Mouse (Mus musculus) hematopoietic stem cell, adult 5-6 weeks (primary cell): ENCODE measurements around the gene Tescl. TPM values are rescaled to one million over a fixed set of nuclear protein-coding genes. Genes with fewer than 3 reads are reported as not detected.

Source experiments
- ATAC-seq, 2 experiments: fragments of 125-278 bp in 1 of 2; replicated peaks in 1 of 2; 2 replicates each; pipeline ENCODE4 v1.8.0; 2016 to 2017; ENCODE audit warnings: inconsistent platforms in 2 of 2, mild to moderate bottlenecking in 2 of 2, moderate number of reproducible peaks in 2 of 2, low read depth in 1 of 2, moderate TSS enrichment in 1 of 2; ENCODE audit not compliant: low FRiP score in 2 of 2, poor library complexity in 2 of 2, severe bottlenecking in 2 of 2, insufficient read depth in 1 of 2, low TSS enrichment in 1 of 2
- total RNA-seq: library from RNA; stranded (forward); fragments of 172-1452, 232-1000 nt; gene quantifications from 2 replicates; pipeline ENCODE4 v1.2.3, GENCODE M21; 2017

The Tescl gene
- total RNA-seq, 1 experiment from 2014 or later = not detected

DNA sequence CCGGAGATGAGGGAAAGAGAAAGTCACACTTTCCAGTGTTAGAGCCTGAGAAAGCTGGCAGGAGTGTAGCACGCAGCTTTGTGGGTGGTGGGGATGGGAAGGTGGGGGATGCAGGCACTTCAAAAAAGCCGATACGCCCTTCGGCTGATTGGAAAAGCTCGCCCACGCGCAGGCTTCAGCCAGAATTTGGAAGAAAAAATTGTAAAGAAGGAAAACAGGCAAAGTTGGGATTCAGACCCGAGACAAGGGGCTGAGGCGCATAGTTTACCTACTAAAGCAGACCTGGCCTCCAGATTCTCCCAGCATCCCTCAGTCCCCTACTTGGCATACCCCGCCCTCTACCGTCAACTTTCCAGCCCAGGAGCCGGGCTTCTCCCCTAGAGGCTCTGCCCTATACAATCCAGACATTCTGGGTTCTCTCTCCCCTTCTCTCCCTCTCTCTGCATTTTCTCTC lies 8.0 kb downstream of the Tescl start:
- no peak for ATAC-seq

DNA sequence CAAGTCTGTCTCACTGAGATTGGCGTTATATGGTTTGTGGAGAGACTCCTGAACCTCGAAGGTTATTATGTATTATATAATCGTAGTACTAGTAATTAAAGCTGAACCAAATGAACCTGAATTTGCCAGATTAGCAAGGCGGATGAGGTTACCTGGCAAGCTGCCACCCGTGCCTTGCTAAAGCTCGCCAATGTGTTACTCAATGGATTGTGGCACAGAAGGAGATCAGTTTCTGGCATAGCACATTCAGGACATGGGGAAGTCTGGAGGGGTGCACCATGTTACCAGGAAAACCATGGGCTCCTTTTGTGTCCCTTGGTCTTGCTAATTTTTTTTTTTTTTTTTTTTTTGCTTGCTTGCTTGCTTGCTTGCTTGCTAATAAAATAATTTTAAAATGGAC lies 8.5 kb downstream of the Tescl start:
- ATAC-seq = no peak

- ATAC-seq = peak in 1 of 2 experiments; percentile 57; a peak in 1 of 4 replicates
Measured at GRCm38 (mm10) chr7:24322593-24322992, 11.1 kb downstream of the Tescl start.

GRCm38 (mm10) chr7:24318942-24319341 lies 14.8 kb downstream of the Tescl start:
- no peak for ATAC-seq

GRCm38 (mm10) chr7:24316567-24317092 lies 17.1 kb downstream of the Tescl start, which contains the start of gene Zfp94:
Gene Zfp94, minus strand, starts transcription at chr7:24316666.
- ATAC-seq = peak; percentile 91 to 94

- peak; percentile 55 to 56; a peak in 3 of 4 replicates for ATAC-seq
Measured at GRCm38 (mm10) chr7:24315726-24316566, 17.8 kb downstream of the Tescl start.

DNA sequence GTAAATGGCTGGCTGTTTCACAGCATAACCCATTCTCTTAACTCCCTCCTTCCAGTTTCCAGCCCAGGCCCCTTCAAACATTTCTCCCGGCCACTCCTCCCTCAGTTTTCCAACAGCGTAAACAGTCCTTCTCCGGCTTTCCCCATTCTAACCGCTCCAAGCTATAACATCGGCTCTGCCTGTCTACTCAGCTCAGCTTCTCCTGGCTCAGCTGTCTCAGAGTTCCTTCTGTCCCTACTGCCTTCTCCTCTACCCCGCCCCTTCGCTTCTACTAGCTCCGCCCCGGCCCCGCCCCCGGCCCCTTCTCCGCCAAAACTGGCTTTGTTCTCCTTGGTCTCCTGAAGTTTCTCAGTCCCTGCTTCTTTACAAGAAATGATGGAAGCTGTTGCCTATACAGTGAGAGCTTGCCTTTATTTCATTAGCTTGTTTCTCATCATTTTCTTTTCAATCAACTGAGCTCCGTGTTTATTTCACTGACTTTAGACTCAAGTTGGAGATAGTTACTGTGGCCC lies 32.9 kb downstream of the Tescl start, which contains the start of gene Zfp61:
Zfp61 (minus strand) TSS at position 462 of the 512 bp plus-strand sequence.
- ATAC-seq = peak; percentile 60 to 77

DNA sequence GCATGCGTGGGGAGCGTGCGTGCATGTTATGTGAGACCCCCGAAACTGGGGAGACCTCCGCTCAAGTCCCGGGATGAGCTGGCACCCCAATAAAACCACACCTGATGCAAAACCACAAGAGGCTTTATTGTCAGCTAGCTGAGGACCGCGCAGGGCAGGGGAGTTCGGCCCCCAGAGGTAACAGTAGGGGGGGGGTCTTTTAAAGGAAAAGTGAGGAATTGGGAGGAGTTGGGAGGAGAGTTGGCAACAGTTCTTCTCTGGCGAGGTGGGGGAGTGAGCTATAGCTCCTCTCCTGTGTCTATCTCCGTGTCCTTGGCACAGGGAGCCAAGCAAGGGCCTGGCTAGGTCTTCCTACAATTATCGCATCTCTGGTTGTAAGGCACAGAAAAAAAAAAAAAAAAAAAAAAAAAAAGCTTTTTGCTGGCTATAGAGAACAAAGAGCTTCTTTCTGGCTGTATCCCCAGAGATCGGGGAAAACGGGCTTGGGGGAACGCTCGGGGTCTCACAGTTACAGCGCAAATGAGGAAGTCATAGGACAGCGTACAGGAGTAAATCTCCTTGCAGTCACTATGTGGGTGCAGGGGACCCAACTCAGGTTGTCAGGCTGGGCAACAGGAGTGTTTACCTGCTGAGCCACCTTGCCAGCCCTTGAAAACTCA lies 33.8 kb downstream of the Tescl start:
- ATAC-seq = peak; percentile 18 to 33; a peak in 1 of 4 replicates

DNA sequence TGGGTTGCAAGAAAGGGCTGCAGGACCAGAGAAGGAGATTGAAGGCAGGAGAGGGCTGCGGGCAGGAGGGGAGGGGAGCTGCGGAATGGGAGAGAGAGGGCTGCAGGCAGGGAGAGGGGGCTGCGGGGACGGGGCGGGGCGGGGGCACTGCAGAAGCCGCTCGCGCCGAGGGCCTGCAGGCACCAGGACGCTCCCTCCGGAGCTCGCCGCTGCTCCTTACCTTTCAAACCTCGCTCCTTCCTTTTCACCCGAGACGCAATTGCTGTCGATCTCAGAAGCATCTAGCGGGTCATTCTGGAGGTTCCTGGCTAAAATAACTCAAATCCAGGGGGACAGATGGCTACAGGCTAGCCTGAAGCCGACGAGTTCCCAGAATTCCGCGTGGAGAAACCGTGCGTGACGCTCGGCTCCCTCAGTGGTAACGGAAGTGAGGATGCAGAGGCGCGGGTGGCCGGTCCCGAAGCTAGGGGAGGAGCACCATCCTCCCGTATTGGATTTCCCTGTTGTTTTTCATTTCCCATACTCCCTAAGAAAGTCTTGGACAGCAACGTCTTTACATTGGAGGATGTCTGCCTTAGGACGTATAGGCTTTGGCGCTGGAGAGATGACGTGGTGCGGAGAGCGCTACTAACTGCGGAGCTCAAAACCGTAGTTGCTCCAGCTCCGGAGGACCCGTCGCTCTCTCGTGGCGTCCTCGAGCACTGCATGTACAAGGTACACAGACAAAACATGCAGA lies 34.6 kb downstream of the Tescl start:
- peak; percentile 91 to 94 for ATAC-seq

GRCm38 (mm10) chr7:24298635-24298972 lies 35.1 kb downstream of the Tescl start:
- no peak for ATAC-seq

- ATAC-seq = no peak
Measured at GRCm38 (mm10) chr7:24297361-24298095, 36.2 kb downstream of the Tescl start.

DNA sequence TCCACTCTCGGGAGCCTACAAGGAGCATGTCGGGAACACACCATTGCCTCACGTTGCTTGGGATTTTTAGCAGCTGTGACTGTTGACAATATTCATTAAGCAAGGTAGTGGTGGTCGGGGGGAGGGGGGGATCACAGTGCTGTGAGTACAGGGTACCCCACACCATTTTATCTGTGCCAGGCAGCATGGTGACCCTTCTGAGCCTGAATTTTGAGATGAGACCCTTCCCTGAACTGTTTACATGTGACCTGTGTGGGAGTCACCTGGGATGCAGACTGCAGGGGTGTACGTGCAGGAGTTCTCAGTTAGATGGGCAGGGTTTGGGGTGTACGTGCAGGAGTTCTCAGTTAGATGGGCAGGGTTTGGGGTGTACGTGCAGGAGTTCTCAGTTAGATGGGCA lies 37.4 kb downstream of the Tescl start:
- no peak for ATAC-seq

- ATAC-seq = no peak
Measured at GRCm38 (mm10) chr7:24295376-24295775, 38.4 kb downstream of the Tescl start.

GRCm38 (mm10) chr7:24294763-24295162 lies 39.0 kb downstream of the Tescl start:
- no peak for ATAC-seq

DNA sequence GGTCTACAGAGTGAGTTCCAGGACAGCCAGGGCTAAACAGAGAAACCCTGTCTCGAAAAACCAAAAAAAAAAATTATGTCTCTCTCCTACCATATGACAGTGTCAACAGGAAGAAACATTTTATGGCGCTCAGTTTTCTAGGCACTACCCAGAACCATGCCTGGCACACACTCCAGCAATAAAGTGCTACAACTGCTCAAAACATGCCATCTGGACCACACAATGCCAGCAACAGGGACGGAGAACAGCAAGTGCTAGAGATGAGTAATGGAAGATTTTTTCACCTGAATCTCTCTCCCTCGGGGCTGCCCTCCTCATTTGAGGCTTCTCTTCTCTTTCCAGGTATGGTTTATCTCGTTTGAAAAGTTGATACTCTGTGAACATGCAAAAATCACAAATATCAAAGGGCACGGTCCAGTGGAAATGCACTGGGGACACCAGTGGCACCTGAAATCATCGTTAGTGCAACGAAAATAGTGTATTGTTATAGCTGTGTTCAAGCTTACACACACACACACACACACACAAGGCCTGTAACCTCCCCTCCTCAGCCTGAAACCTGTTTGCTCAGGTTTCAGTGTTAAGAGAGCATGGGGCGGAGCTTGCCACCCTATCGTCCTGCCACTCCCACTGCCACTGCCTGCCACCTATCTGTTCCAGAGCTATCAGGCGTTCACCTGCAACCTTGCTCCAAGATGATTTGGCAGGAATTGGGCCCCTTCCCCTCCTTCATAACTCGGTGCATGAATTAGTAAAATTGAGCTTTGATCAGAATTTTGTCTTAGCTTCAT lies 40.5 kb downstream of the Tescl start:
- ATAC-seq = no peak

DNA sequence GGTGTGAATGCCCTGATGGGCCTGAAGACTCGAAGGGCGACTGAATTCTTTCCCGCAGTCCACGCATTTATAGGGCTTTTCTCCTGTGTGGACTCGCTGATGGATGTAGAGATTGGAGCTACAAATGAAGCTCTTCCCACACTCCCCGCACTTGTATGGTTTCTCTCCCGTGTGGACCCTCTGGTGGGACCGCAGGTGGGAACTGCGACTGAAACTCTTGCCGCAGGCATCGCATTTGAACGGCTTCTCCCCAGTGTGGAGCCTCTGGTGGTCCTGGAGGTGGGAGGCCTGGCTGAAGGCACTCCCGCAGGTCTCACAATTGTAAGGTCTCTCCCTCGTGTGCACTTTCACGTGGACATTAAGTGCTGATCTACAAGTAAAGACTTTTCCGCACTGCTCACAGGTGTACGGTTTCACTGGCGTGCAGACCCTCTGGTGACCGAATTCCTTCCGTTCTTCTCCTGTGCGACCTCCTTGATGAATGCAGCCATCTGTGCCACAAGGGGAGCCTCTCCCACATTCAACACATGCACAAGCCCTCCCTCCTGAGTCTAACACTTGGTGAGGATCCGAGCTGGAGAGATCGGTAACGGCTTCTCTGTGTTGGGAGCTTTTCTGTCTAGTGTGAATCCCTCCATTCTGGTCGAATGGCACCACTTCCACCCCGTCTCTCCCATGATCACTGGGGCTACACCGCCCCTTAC lies 42.2 kb downstream of the Tescl start:
- no peak for ATAC-seq
